Mouse (Mus musculus) embryonic fibroblast, embryonic 13.5 days (primary cell): ENCODE measurements at regions not wholly inside any gene's neighbourhood (a gene's known extent, or its start where the extent isn't known, plus 50 kb on each side); places are given as distances from the start of the nearest gene placed in this dataset.
A peak's percentile ranks its signal among the peaks of the same experiment; 100 is the strongest.

Experiments used
- CTCF ChIP-seq: IDR thresholded peaks from 2 replicates; pipeline ENCODE4 v1.5.1; 2011; ENCODE audit warnings: mild to moderate bottlenecking, control low read depth, low read length, moderate library complexity, borderline replicate concordance; ENCODE audit not compliant: insufficient read depth
- POLR2A ChIP-seq: IDR thresholded peaks from 2 replicates; pipeline ENCODE4 v1.6.1; 2011; ENCODE audit warnings: low read depth, mild to moderate bottlenecking, control low read depth, low read length, moderate library complexity

DNA sequence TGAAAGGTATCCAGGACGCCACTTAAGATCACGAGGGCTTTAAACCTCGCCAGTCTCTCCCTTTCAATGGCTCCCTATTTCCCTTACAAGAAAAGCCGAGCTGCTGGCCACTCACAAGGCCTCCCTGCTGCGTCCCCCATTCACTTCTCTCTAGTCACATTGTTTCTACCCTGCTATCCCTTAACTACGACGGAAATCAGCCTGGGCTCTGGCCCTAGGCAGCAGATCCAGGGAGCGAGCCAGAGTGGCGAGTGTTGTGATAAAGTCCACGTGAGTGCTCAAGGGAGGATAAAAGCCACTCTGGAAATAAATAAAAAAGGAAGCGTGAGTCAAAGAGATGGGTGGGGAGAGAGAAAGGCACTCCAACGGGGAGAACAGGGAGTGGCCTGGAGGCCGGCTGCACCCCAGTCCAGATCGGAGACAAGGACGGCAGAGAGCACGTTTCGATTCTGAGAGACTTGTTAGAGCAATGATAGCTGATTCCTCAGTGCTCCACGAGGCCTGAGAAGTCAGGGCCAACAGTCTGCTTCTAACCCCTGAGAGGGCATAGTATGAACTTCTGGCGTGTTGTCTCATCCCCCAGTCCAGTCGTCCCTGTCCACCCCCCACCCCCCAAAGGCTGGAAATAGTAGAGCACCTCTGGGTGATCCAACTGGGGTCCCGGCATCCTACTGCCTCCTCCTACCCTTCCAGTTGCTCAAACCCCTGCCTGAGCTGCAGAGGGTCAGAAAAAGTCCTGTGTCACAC is 84.8 kb upstream of the Calm2 start:
- TF ChIP-seq CTCF (no peak), POLR2A (peak; percentile 55)
